Mouse (Mus musculus) midbrain, embryonic 12.5 days (tissue): ENCODE measurements around the gene Grik3. TPM values are rescaled to one million over a fixed set of nuclear protein-coding genes. Genes with fewer than 3 reads are reported as not detected.

ENCODE experiments used
- ATAC-seq: fragments of 200-750 bp; cut with Nextera tagmentation; 2 replicates; pipeline ENCODE4 v1.8.0; 2017; ENCODE audit warnings: low read depth, moderate TSS enrichment, moderate library complexity; ENCODE audit not compliant: low FRiP score
- H3K27ac ChIP-seq: fragments of 300-500 bp; sonication (generic); replicated peaks from 2 replicates; pipeline ENCODE4 v1.5.1; 2016; ENCODE audit warnings: mild to moderate bottlenecking
- H3K27me3 ChIP-seq: fragments of 300-500 bp; sonication (generic); 2 replicates; pipeline ENCODE4 v1.6.1; 2016; ENCODE audit warnings: mild to moderate bottlenecking
- H3K36me3 ChIP-seq: fragments of 300-500 bp; sonication (generic); 2 replicates; pipeline ENCODE4 v1.6.1; 2016
- H3K4me1 ChIP-seq: fragments of 300-500 bp; sonication (generic); 2 replicates; pipeline ENCODE4 v1.6.1; 2016
- H3K4me2 ChIP-seq: fragments of 300-500 bp; sonication (generic); replicated peaks from 2 replicates; pipeline ENCODE4 v1.6.1; 2016; ENCODE audit warnings: mild to moderate bottlenecking, moderate library complexity
- H3K4me3 ChIP-seq: fragments of 300-500 bp; sonication (generic); 2 replicates; pipeline ENCODE4 v1.5.1; 2016; ENCODE audit warnings: mild to moderate bottlenecking
- H3K9ac ChIP-seq: fragments of 300-500 bp; sonication (generic); replicated peaks from 2 replicates; pipeline ENCODE4 v1.6.1; 2016; ENCODE audit warnings: mild to moderate bottlenecking, moderate library complexity
- H3K9me3 ChIP-seq: fragments of 300-500 bp; sonication (generic); 2 replicates; pipeline ENCODE4 v1.6.1; 2016; ENCODE audit warnings: mild to moderate bottlenecking
- WGBS: fragments of 180-500 bp; shearing (Covaris S2); methylation state at CpG from one replicate; pipeline ENCODE4 v1.1.7; 2016; 5-methylcytosine and 5-hydroxymethylcytosine counted together
- polyA plus RNA-seq: library from polyadenylated mRNA; unstranded; fragments of >200 nt; fragmentation: Nextera tagmentation; extraction: Ambion mirVana; gene quantifications from 2 replicates; pipeline ENCODE4 v1.2.1, GENCODE M21; 2016

Gene Grik3
- polyA plus RNA-seq, result 1.5 and 1.7 TPM in 2 replicates

GRCm38 (mm10) chr4:125490661-125491504, at the start of gene Grik3:
Grik3 (plus strand) TSS chr4:125490700.
- H3K27ac ChIP-seq, result peak within 1 kb of the TSS; percentile 74
- H3K4me3 ChIP-seq, result peak within 1 kb of the TSS; percentile 54
- peak within 1 kb of the TSS; percentile 68 for H3K9ac ChIP-seq
- H3K9me3 ChIP-seq, result no peaks in the 10 kb centered on the region
- H3K27me3 ChIP-seq, result peaks cover 100% of the 10 kb centered on the region
- H3K36me3 ChIP-seq, result no peaks in the 10 kb centered on the region
- peaks cover 82% of the 10 kb centered on the region for H3K4me1 ChIP-seq
- WGBS, result under 1% methylated on average over 68 of the region's 77 CpGs
- peak within 1 kb of the TSS; percentile 86 for H3K4me2 ChIP-seq
- 0 out of 2 replicates have a peak, but pooled peaks have one; percentile 10 for ATAC-seq

- H3K4me3 ChIP-seq, result no peak overlapping the region
- no peaks in the 10 kb centered on the region for H3K36me3 ChIP-seq
- H3K4me1 ChIP-seq, result peaks cover 20% of the 10 kb centered on the region
- WGBS, result 88% methylated on average over 4 of the region's 4 CpGs
- no peak overlapping the region for H3K27ac ChIP-seq
- no peak overlapping the region for H3K9ac ChIP-seq
- no peak for ATAC-seq
- no peak overlapping the region for H3K4me2 ChIP-seq
- H3K27me3 ChIP-seq, result peaks cover 37% of the 10 kb centered on the region
- H3K9me3 ChIP-seq, result no peaks in the 10 kb centered on the region
Observed at GRCm38 (mm10) chr4:125441821-125442220, 48.7 kb upstream of the Grik3 start.

GRCm38 (mm10) chr4:125444366-125444765, 46.1 kb upstream of the Grik3 start:
- ATAC-seq, result no peak
- Histone ChIP-seq H3K27ac (no peak overlapping the region), H3K9me3 (no peaks in the 10 kb centered on the region), H3K27me3 (peaks cover 29% of the 10 kb centered on the region), H3K4me2 (no peak overlapping the region), H3K36me3 (no peaks in the 10 kb centered on the region), H3K4me3 (no peak overlapping the region), H3K4me1 (peaks cover 16% of the 10 kb centered on the region), H3K9ac (no peak overlapping the region)
- 92% methylated on average over 7 of the region's 7 CpGs for WGBS

GRCm38 (mm10) chr4:125450602-125451321, 39.7 kb upstream of the Grik3 start:
- no peaks in the 10 kb centered on the region for H3K9me3 ChIP-seq
- H3K36me3 ChIP-seq, result no peaks in the 10 kb centered on the region
- no peak overlapping the region for H3K4me2 ChIP-seq
- H3K4me3 ChIP-seq, result no peak overlapping the region
- H3K27me3 ChIP-seq, result peaks cover 34% of the 10 kb centered on the region
- H3K4me1 ChIP-seq, result peaks cover 18% of the 10 kb centered on the region
- WGBS, result 38% methylated on average over 7 of the region's 7 CpGs
- no peak overlapping the region for H3K9ac ChIP-seq
- peak overlapping the region; percentile 61 for H3K27ac ChIP-seq
- ATAC-seq, result peak; percentile 70

GRCm38 (mm10) chr4:125451821-125452220, 38.7 kb upstream of the Grik3 start:
- no peaks in the 10 kb centered on the region for H3K9me3 ChIP-seq
- H3K4me3 ChIP-seq, result no peak overlapping the region
- WGBS, result 46% methylated on average over 6 of the region's 6 CpGs
- H3K27me3 ChIP-seq, result peaks cover 42% of the 10 kb centered on the region
- peaks cover 23% of the 10 kb centered on the region for H3K4me1 ChIP-seq
- H3K27ac ChIP-seq, result no peak overlapping the region
- H3K36me3 ChIP-seq, result no peaks in the 10 kb centered on the region
- no peak overlapping the region for H3K9ac ChIP-seq
- no peak for ATAC-seq
- H3K4me2 ChIP-seq, result no peak overlapping the region

- Histone ChIP-seq H3K9ac (no peak overlapping the region), H3K4me3 (no peak overlapping the region), H3K9me3 (no peaks in the 10 kb centered on the region), H3K4me1 (peaks cover 27% of the 10 kb centered on the region), H3K36me3 (no peaks in the 10 kb centered on the region), H3K27ac (no peak overlapping the region; the same call in 1 of the 2 replicates), H3K27me3 (peaks cover 67% of the 10 kb centered on the region), H3K4me2 (no peak overlapping the region)
- ATAC-seq, result no peak
- WGBS, result 61% methylated on average over 5 of the region's 5 CpGs
Observed at GRCm38 (mm10) chr4:125456506-125456905, 34.0 kb upstream of the Grik3 start.

GRCm38 (mm10) chr4:125457152-125458093, 33.1 kb upstream of the Grik3 start:
- ATAC-seq, result no peak
- Histone ChIP-seq H3K4me3 (no peak overlapping the region), H3K9me3 (no peaks in the 10 kb centered on the region), H3K4me2 (no peak overlapping the region), H3K36me3 (no peaks in the 10 kb centered on the region), H3K27me3 (peaks cover 67% of the 10 kb centered on the region), H3K4me1 (peaks cover 20% of the 10 kb centered on the region), H3K27ac (no peak overlapping the region), H3K9ac (peak overlapping the region; percentile 24; the same call in 1 of the 2 replicates)
- 28% methylated on average over 11 of the region's 11 CpGs for whole genome bisulfite sequencing

GRCm38 (mm10) chr4:125459791-125460190, 30.7 kb upstream of the Grik3 start:
- Histone ChIP-seq H3K4me3 (no peak overlapping the region), H3K4me2 (no peak overlapping the region), H3K27me3 (peaks cover 50% of the 10 kb centered on the region), H3K27ac (no peak overlapping the region), H3K4me1 (peaks cover 18% of the 10 kb centered on the region), H3K36me3 (no peaks in the 10 kb centered on the region), H3K9me3 (no peaks in the 10 kb centered on the region), H3K9ac (no peak overlapping the region)
- WGBS, result 80% methylated on average over 9 of the region's 9 CpGs
- no peak for ATAC-seq

- ATAC-seq, result no peak
- WGBS, result 58% methylated on average over 11 of the region's 11 CpGs
- 0 out of 2 replicates have a peak, but pooled peaks cover 8% of the 10 kb centered on the region for H3K27me3 ChIP-seq
Observed at GRCm38 (mm10) chr4:125469711-125470372, 20.7 kb upstream of the Grik3 start.

GRCm38 (mm10) chr4:125474903-125475302, 15.6 kb upstream of the Grik3 start:
- ATAC-seq, result no peak
- Histone ChIP-seq H3K4me3 (no peak overlapping the region), H3K36me3 (no peaks in the 10 kb centered on the region), H3K9me3 (no peaks in the 10 kb centered on the region), H3K27me3 (peaks cover 25% of the 10 kb centered on the region), H3K27ac (no peak overlapping the region), H3K9ac (no peak overlapping the region), H3K4me1 (peaks cover 9% of the 10 kb centered on the region; the same call in 1 of the 2 replicates), H3K4me2 (no peak overlapping the region)
- WGBS, result 81% methylated on average over 4 of the region's 4 CpGs

More at GRCm38 (mm10) chr4:125469711-125470372, 20.7 kb upstream of the Grik3 start:
- Histone ChIP-seq H3K4me2 (no peak overlapping the region), H3K27ac (no peak overlapping the region), H3K36me3 (no peaks in the 10 kb centered on the region), H3K9ac (no peak overlapping the region), H3K4me1 (0 out of 2 replicates have a peak, but pooled peaks cover 2% of the 10 kb centered on the region), H3K4me3 (no peak overlapping the region), H3K9me3 (no peaks in the 10 kb centered on the region)

- Histone ChIP-seq H3K27ac (no peak overlapping the region), H3K4me3 (no peak overlapping the region), H3K9me3 (no peaks in the 10 kb centered on the region), H3K27me3 (peaks cover 54% of the 10 kb centered on the region), H3K4me1 (peaks cover 17% of the 10 kb centered on the region; the same call in 1 of the 2 replicates), H3K36me3 (no peaks in the 10 kb centered on the region), H3K4me2 (no peak overlapping the region), H3K9ac (no peak overlapping the region)
- no peak for ATAC-seq
- WGBS, result 50% methylated on average over 12 of the region's 12 CpGs
Observed at GRCm38 (mm10) chr4:125478071-125478470, 12.4 kb upstream of the Grik3 start.
